Mouse (Mus musculus) cortical plate, adult 2 months (tissue): ENCODE measurements around the gene Fbxo41. TPM values are rescaled to one million over a fixed set of nuclear protein-coding genes. Genes with fewer than 3 reads are reported as not detected.

ENCODE experiments used
- H3K27ac ChIP-seq: fragments of 200-500 bp; 2 replicates; pipeline ENCODE4 v1.5.1; 2012; ENCODE audit warnings: low read length, control low read depth, inconsistent platforms; ENCODE audit not compliant: insufficient read depth
- H3K4me1 ChIP-seq: fragments of 200-500 bp; 2 replicates; pipeline ENCODE4 v1.6.1; 2011; ENCODE audit warnings: low read length; ENCODE audit not compliant: control insufficient read depth, insufficient read depth
- H3K4me3 ChIP-seq: fragments of 200-500 bp; 2 replicates; pipeline ENCODE4 v1.5.1; 2011; ENCODE audit warnings: mild to moderate bottlenecking, low read length, control low read depth; ENCODE audit not compliant: insufficient read depth
- CTCF ChIP-seq: fragments of 200-500 bp; IDR thresholded peaks from 2 replicates; pipeline ENCODE4 v1.5.1; 2011; ENCODE audit warnings: mild to moderate bottlenecking, control low read depth, low read length; ENCODE audit not compliant: insufficient read depth; ENCODE audit errors: extremely low read depth
- POLR2A ChIP-seq: fragments of 200-500 bp; IDR thresholded peaks from 2 replicates; pipeline ENCODE4 v1.6.1; 2011; ENCODE audit warnings: mild to moderate bottlenecking, low read length, control low read depth; ENCODE audit not compliant: insufficient read depth; ENCODE audit errors: extremely low read depth
- polyA plus RNA-seq: library from polyadenylated mRNA; depleted of rRNA; stranded (reverse); fragments of >200 nt; gene quantifications from 2 replicates; pipeline ENCODE4 v1.2.3, GENCODE M21; 2012

Gene Fbxo41
- polyA plus RNA-seq, 1 experiment, result 57.6 TPM

GRCm38 (mm10) chr6:85512577-85513530 is 10.1 kb upstream of the Fbxo41 start:
- TF ChIP-seq POLR2A (no peak), CTCF (no peak)
- peak overlapping the region; percentile 87 for H3K27ac ChIP-seq
- peak overlapping the region; percentile 92 for H3K4me3 ChIP-seq
- no peaks in the 10 kb centered on the region for H3K4me1 ChIP-seq

- Histone ChIP-seq H3K4me1 (no peaks in the 10 kb centered on the region), H3K4me3 (peak overlapping the region; percentile 92), H3K27ac (peak overlapping the region; percentile 87; the same call in 1 of the 2 replicates)
- TF ChIP-seq POLR2A, result no peak
- no peak for TF ChIP-seq CTCF
These were observed 9.3 kb upstream of the Fbxo41 start for GRCm38 (mm10) chr6:85512056-85512440.

- Histone ChIP-seq H3K4me3 (peak overlapping the region; percentile 92), H3K27ac (peak overlapping the region; percentile 87), H3K4me1 (no peaks in the 10 kb centered on the region)
- TF ChIP-seq POLR2A (no peak), CTCF (no peak)
These were observed 8.7 kb upstream of the Fbxo41 start for GRCm38 (mm10) chr6:85511286-85512055.

GRCm38 (mm10) chr6:85510476-85510875 is 7.7 kb upstream of the Fbxo41 start:
- Histone ChIP-seq H3K4me1 (no peaks in the 10 kb centered on the region), H3K4me3 (no peak overlapping the region), H3K27ac (no peak overlapping the region)
- TF ChIP-seq CTCF (peak; percentile 68), POLR2A (no peak)

GRCm38 (mm10) chr6:85508602-85509001 is 5.8 kb upstream of the Fbxo41 start:
- Histone ChIP-seq H3K4me1 (peaks cover 5% of the 10 kb centered on the region), H3K27ac (no peak overlapping the region), H3K4me3 (no peak overlapping the region)
- no peak for TF ChIP-seq POLR2A
- no peak for TF ChIP-seq CTCF

- TF ChIP-seq POLR2A (no peak), CTCF (no peak)
- H3K27ac ChIP-seq, result peak overlapping the region; percentile 49
- H3K4me1 ChIP-seq, result peaks cover 7% of the 10 kb centered on the region
- H3K4me3 ChIP-seq, result no peak overlapping the region
These were observed 2.1 kb upstream of the Fbxo41 start for GRCm38 (mm10) chr6:85504908-85505307.

GRCm38 (mm10) chr6:85502103-85502910 is 487 bp downstream of the Fbxo41 start:
- Histone ChIP-seq H3K4me3 (peak overlapping the region; percentile 83), H3K27ac (peak overlapping the region; percentile 89), H3K4me1 (peaks cover 7% of the 10 kb centered on the region)
- TF ChIP-seq CTCF, result no peak
- peak; percentile 40; the same call in 1 of the 2 replicates for TF ChIP-seq POLR2A

GRCm38 (mm10) chr6:85501571-85502102 is 1.2 kb downstream of the Fbxo41 start:
- H3K27ac ChIP-seq, result peak overlapping the region; percentile 9; the same call in 1 of the 2 replicates
- H3K4me3 ChIP-seq, result peak overlapping the region; percentile 83
- TF ChIP-seq CTCF (no peak), POLR2A (no peak)
- H3K4me1 ChIP-seq, result peaks cover 7% of the 10 kb centered on the region

GRCm38 (mm10) chr6:85500416-85500815 is 2.4 kb downstream of the Fbxo41 start:
- TF ChIP-seq CTCF (no peak), POLR2A (no peak)
- no peak overlapping the region for H3K27ac ChIP-seq

More at GRCm38 (mm10) chr6:85500416-85500815, 2.4 kb downstream of the Fbxo41 start:
- peak overlapping the region; percentile 83; the same call in 1 of the 2 replicates for H3K4me3 ChIP-seq
- H3K4me1 ChIP-seq, result peaks cover 7% of the 10 kb centered on the region
